Mouse (Mus musculus): ENCODE results near the gene Stra8.

The Stra8 gene

GRCm38 (mm10) chr6:34903851-34904250, 16.1 kb upstream of the Stra8 start:
- no peak for DNase-seq

- no peak for DNase-seq
These were observed 15.6 kb upstream of the Stra8 start for GRCm38 (mm10) chr6:34904361-34904760.

GRCm38 (mm10) chr6:34906125-34906524, 13.8 kb upstream of the Stra8 start:
- no peak for DNase-seq

GRCm38 (mm10) chr6:34906661-34907060, 13.3 kb upstream of the Stra8 start:
- no peak for DNase-seq

GRCm38 (mm10) chr6:34907121-34907614, 12.8 kb upstream of the Stra8 start:
- DNase-seq: no peak

GRCm38 (mm10) chr6:34907696-34908260, 12.2 kb upstream of the Stra8 start:
- no peak for DNase-seq

- no peak for DNase-seq
These were observed 10.2 kb upstream of the Stra8 start for GRCm38 (mm10) chr6:34909631-34910345.

- DNase-seq: peak; percentile 91
These were observed 9.4 kb upstream of the Stra8 start, which contains the start of gene Wdr91 for GRCm38 (mm10) chr6:34910371-34911219. TSS of gene Wdr91 (minus strand) at chr6:34910876.

- no peak for DNase-seq
These were observed 6.5 kb upstream of the Stra8 start for GRCm38 (mm10) chr6:34913341-34914040.

- DNase-seq: no peak
These were observed 5.5 kb upstream of the Stra8 start for GRCm38 (mm10) chr6:34914462-34914861.

GRCm38 (mm10) chr6:34919146-34919545, 817 bp upstream of the Stra8 start:
- no peak for DNase-seq

- no peak for DNase-seq
These were observed 668 bp downstream of the Stra8 start for GRCm38 (mm10) chr6:34920631-34921030.

GRCm38 (mm10) chr6:34921941-34922340, 2.0 kb downstream of the Stra8 start:
- DNase-seq: no peak

GRCm38 (mm10) chr6:34927156-34927555, 7.2 kb downstream of the Stra8 start:
- DNase-seq: peak; percentile 47

- no peak for DNase-seq
These were observed 7.6 kb downstream of the Stra8 start for GRCm38 (mm10) chr6:34927594-34927993.

- no peak for DNase-seq
These were observed 12.7 kb downstream of the Stra8 start for GRCm38 (mm10) chr6:34932633-34933032.

- DNase-seq: no peak
These were observed 16.8 kb downstream of the Stra8 start for GRCm38 (mm10) chr6:34936743-34937142.

- no peak for DNase-seq
These were observed 18.4 kb downstream of the Stra8 start for GRCm38 (mm10) chr6:34938280-34938928.

- no peak for DNase-seq
These were observed 19.0 kb downstream of the Stra8 start for GRCm38 (mm10) chr6:34938929-34939325.

GRCm38 (mm10) chr6:34939451-34939850, 19.5 kb downstream of the Stra8 start:
- DNase-seq: no peak

- DNase-seq: no peak
These were observed 21.5 kb downstream of the Stra8 start for GRCm38 (mm10) chr6:34941496-34941895.

GRCm38 (mm10) chr6:34942446-34942845, 22.5 kb downstream of the Stra8 start:
- no peak for DNase-seq
